Mouse (Mus musculus) ZHBTc4 (cell line): Measurements from ENCODE around the gene Rab29.

Experiments
- DNase-seq: peaks from one replicate; pipeline ENCODE4 v3.0.0-alpha.2; 2011; ENCODE audit warnings: low read depth, low spot score

The Rab29 gene

DNA sequence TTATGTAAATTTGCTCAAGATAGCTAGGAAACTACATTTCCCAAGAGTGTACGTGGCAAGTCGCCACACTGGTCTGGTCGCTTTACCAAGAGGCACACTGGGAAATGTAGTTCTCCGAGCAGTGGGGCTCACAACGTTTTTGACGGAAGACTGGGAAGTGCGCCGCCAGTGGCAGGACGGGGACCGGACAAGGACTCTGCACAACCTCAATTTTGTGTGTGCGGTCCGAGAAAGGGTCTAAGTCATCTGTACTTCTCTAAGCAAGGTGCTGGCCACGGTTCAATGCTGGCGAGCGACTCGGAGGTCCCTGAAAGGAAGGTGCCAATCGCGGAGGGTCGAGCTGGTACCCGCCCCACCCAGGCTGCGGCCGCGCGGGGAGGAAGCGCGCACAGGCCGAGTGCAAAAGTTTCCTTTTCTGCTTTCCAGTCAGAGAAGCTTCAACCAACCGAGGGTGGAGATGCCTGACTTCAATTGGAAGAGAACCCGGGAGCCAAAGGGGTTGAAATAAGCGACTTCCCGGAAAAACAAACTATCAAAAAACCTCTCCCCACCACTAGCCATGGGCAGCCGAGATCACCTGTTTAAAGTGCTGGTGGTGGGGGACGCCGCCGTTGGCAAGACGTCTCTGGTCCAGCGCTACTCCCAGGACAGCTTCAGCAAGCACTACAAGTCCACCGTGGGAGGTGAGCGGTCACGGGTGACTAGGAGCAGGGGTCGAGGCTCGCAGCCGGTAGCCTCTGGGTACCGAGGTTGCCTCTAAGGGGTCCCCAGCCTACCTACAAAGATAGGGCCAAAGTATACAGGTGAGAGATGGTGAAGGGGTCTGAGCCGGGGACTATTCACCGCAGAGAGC, at the start of gene Rab29:
TSS of gene Rab29 (plus strand) at position 132 of the 853 bp plus-strand sequence.
- peak; percentile 96 for DNase-seq

- peak; percentile 86 for DNase-seq
Measured at GRCm38 (mm10) chr1:131820353-131820752, 46.7 kb upstream of the Rab29 start.

DNA sequence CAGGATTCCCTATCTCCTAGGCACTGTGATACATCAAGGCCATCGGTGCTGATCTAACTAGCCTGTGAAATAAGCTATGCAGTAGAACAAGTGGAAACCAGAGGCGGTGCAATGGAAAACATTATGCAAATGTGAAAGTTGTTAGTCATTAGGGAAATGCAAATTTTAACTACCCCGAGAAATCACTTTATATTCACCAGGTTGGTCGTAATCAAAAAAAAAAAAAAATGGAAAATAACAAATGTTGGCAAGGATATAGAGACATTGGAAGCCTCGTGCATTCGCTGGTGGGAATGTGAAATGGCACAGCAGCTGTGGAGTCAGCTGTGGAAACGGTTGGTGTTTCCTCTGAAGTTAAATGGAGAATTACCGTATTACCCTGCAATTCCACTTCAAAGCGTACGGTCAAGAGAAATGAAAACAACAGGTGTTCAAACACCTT, 46.1 kb upstream of the Rab29 start:
- no peak for DNase-seq

DNA sequence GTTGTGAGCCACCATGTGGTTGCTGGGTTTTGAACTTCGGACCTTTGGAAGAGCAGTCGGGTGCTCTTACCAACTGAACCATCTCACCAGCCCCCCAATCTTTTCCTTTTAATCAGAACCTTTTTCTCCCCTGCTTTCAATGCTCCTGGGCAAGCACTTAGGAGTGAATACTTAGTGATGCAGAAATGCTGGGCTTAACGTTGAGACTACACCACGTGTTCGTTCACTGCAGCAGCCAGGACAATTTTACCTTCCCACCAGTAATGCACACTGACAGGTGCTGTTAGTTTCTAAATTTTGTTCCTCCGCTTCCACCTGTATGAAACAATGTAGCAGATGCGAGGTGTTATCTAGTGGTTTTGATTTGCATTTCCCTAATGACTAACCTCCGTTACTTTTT, 44.7 kb upstream of the Rab29 start:
- no peak for DNase-seq

GRCm38 (mm10) chr1:131822856-131823492, 44.0 kb upstream of the Rab29 start:
- DNase-seq: no peak

DNA sequence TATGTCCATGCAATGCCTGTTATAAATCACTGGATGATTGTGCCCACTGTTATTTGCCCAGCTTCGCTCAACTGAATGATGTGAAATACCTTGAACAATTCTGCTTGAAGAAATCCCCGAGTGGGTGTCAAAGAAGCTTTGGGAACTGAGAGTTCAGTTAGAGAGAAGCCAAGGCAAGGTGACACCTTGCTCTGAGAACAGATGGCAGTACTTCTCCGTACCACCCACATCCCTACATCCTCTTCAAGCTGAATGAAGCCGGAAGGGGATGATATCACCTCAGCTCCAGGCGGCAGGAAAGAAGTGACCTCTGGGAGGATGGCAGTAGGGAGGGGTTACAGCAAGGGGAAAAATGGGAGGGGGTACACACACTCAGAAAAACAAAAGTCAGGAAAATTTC, 43.5 kb upstream of the Rab29 start:
- peak; percentile 43 for DNase-seq

- DNase-seq: no peak
Measured at GRCm38 (mm10) chr1:131824528-131825181, 42.4 kb upstream of the Rab29 start.

DNA sequence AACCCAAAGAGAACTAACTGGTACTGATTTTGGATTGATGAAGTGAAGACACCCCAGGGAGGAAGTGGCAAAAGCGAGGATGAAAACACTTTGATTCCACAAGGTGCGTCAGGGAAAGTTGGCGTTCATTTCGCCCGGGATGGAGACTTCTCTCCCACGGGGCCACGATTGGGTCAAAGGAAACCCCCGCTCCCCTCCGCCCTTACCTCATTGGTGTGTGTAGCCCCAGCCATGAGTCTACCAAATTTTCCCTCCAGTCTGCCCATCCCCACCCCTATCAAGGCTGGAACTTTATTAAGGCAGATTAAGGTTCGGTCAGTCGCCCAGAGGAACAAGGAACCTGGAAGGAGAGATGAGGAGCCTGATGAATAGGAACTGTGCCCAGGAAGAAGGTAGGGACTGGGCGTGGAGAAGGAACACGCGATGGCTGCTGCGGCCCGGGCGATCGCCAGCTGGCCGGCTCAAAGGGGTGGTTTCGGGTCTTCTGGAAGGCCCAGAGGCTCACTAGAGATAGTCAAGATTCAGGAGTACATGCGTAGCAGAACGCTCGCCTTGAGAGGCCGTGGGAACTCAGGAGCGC, 39.7 kb upstream of the Rab29 start, which contains the start of gene Slc41a1:
TSS of gene Slc41a1 (plus strand) at position 287 of the 580 bp plus-strand sequence.
- DNase-seq: no peak

GRCm38 (mm10) chr1:131827787-131828258, 39.2 kb upstream of the Rab29 start:
- peak; percentile 97 for DNase-seq

DNA sequence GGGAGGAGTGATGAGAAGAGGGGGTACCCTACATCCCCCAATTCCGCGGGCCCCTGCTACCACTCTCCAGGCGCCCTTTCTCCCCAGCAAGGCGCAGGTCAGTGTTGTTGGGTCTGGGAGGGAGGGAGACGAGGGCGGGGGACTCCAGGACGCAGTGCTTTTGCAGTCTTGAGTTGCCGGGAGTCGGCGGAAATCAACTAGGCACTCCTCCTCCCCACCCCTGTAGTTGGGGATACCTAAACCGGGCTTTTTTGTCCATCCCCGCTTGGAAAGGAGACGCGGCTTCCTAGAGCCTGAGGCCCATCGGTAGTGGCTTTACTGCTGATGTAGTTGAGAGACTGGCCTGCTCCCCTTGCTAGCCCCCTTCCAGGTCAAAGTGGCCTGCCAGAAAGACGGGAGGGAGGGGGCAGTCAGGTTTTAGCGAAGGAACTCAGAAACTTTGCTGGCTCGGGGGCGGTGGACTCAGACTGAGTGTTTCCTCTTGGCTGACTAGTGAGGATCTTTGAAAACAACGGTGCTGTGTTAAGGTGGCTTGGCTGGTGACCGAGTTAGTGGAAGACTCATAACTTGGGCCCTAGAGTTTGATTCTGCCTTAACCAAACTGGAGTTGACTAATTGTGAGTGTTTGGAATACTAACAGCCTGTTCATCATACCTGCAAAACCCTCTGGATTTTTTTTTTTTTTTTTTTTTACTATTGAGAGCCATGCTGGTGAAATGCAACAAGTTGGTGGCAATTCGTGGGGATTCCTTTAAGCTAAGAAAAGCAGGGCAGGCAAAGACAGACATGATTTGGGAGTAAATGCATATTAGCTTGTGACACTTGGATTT, 38.5 kb upstream of the Rab29 start:
- peak; percentile 79 for DNase-seq

DNA sequence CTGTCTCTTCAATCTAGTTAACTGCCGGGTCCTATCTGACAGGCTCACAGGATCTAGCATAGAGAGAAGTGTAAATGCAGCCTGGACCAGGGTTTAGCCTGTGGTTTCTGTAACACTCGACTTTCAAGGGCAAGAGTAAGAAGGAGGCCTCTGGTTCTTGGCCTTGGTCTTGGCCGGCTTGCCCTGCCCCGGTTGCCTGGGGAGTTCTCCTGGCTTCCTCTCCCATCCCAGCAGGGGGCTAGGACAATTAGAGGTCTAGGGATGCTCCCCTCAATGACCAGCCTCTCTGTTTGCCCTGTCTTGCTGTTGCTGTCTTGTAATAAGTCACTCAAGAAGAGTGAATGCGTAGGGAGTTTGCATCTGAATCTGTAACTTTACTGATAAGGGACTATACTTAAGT, 37.7 kb upstream of the Rab29 start:
- peak; percentile 16 for DNase-seq

GRCm38 (mm10) chr1:131830561-131830960, 36.5 kb upstream of the Rab29 start:
- no peak for DNase-seq

DNA sequence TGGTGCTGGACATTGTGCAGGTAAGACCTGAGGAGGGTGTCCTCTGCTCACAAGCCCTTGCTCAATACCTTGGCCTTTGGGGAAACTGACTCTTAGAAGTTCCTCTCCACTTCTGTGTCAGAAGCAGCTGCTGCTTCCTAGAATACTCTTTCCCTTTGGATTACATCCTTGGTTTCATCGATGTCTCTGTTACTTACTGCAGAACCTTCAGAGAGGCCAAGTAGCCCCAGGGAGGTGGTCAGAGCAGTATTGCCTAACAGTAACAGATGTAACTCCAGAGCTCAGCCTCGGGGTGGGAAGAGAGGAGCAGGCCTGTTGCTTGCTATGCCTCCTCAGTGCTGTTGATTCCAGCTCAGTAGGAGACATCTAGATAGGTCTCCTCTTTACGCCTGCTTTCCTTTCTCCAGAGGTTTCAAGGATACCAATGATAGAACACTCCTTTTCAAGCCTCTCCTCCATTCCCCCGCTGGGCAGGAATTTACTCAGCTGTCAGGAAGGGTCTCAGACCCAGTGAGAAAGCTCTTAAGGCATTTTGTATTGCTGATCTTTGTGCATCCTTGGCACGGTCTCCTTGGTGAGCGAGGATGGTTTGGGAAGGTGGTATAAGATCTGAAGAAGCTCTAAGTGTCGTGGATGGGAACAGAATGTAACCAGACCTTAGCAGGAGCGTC, 35.9 kb upstream of the Rab29 start:
- no peak for DNase-seq

- no peak for DNase-seq
Measured at GRCm38 (mm10) chr1:131837035-131837434, 30.0 kb upstream of the Rab29 start.

- DNase-seq: no peak
Measured at GRCm38 (mm10) chr1:131838542-131838941, 28.5 kb upstream of the Rab29 start.

DNA sequence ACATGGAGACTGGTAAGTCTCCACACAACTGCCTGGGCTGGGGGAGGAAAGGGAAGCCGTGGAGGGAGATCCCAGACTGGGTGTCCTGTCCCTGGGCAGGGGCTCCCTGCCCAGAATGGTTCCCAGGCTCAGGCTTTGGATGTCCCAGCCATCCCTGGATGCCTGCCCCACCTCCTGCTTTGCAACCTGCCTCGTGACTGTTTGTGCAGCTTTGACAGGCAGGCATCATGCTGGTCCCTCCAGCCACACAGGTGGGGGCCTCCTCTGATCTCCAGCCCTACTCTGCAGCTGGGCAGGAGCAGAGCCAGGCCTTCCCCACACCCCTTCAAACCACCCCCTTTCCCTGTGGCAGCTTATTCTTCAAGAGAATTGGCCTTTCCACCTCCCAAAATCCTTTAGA, 27.7 kb upstream of the Rab29 start:
- DNase-seq: no peak

DNA sequence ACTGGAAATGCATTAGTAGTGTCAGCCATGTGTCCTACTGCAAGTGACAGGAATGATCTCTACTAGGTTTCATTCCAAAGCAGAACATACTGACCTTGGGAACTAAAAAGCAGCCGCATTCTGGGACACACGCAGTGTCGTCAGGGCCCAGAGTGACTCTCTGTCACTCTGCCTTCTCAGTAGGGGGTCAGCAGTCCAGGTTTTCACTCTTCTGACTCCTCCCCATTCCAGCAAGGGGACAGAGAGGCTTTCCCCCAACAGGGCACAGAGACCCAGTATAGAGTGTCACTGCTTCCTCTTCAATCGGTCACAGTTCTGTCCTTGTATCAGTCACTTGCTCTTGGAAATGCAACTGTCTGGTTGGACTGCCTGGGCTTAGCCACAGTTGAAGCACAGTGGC, 24.8 kb upstream of the Rab29 start:
- peak; percentile 35 for DNase-seq

GRCm38 (mm10) chr1:131843758-131844157, 23.3 kb upstream of the Rab29 start:
- no peak for DNase-seq

GRCm38 (mm10) chr1:131844883-131845282, 22.1 kb upstream of the Rab29 start:
- DNase-seq: no peak

GRCm38 (mm10) chr1:131846255-131846654, 20.8 kb upstream of the Rab29 start:
- DNase-seq: peak; percentile 57
